Mouse (Mus musculus) embryonic facial prominence, embryonic 10.5 days (tissue): Measurements from ENCODE around the gene Ttc8. TPM values are rescaled to one million over a fixed set of nuclear protein-coding genes. Genes with fewer than 3 reads are reported as not detected.

ENCODE experiments used
- DNase-seq: peaks from one replicate; pipeline ENCODE4 v3.0.0-alpha.2; 2017; ENCODE audit warnings: low spot score
- H3K27ac ChIP-seq: fragments of 300-500 bp; sonication (generic); replicated peaks from 2 replicates; pipeline ENCODE4 v1.5.1; 2016; ENCODE audit warnings: mild to moderate bottlenecking
- H3K27me3 ChIP-seq: fragments of 300-500 bp; sonication (generic); replicated peaks from 2 replicates; pipeline ENCODE4 v1.6.1; 2016; ENCODE audit warnings: low read depth, mild to moderate bottlenecking; ENCODE audit not compliant: poor library complexity, severe bottlenecking
- H3K36me3 ChIP-seq: fragments of 300-500 bp; sonication (generic); replicated peaks from 2 replicates; pipeline ENCODE4 v1.6.1; 2016; ENCODE audit warnings: mild to moderate bottlenecking, moderate library complexity
- H3K4me1 ChIP-seq: fragments of 300-500 bp; sonication (generic); 2 replicates; pipeline ENCODE4 v1.6.1; 2016
- H3K4me3 ChIP-seq: fragments of 300-500 bp; sonication (generic); 2 replicates; pipeline ENCODE4 v1.5.1; 2016; ENCODE audit warnings: mild to moderate bottlenecking, moderate library complexity
- H3K9me3 ChIP-seq: fragments of 300-500 bp; sonication (generic); 2 replicates; pipeline ENCODE4 v1.6.1; 2016; ENCODE audit warnings: mild to moderate bottlenecking
- WGBS: fragments of 180-500 bp; shearing (Covaris S2); methylation state at CpG from one replicate; pipeline ENCODE4 v1.1.7; 2016; 5-methylcytosine and 5-hydroxymethylcytosine counted together
- polyA plus RNA-seq: library from polyadenylated mRNA; unstranded; fragments of >200 nt; fragmentation: Nextera tagmentation; extraction: Ambion mirVana; gene quantifications from 2 replicates; pipeline ENCODE4 v1.2.1, GENCODE M21; 2016

Gene Ttc8
- polyA plus RNA-seq, 1 experiment from 2014 or later, result 31.4 TPM

DNA sequence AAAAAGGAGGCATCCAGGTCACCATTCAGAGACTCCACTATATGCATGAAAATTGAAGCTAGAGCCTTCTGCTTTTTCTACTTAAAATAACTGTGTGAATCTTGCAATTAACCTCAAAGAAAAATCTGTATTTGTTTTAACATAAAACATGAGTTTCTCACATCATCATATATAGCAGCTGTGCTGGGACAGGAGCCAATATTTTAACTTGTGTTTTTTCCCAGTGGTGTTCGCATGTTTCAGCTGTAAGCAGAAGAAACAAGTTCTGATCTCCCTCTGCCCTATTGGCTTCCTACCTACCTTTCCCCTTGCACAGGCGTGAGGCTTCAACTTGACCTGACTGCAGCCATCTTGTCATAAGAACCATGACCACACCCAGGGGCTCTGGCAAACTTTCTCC, 64.4 kb downstream of the Ttc8 start:
- no peak overlapping the region for H3K4me3 ChIP-seq
- WGBS, result 92% methylated on average over 2 of the region's 2 CpGs
- H3K27ac ChIP-seq, result no peak overlapping the region
- H3K9me3 ChIP-seq, result no peaks in the 10 kb centered on the region
- H3K27me3 ChIP-seq, result no peaks in the 10 kb centered on the region
- DNase-seq, result no peak
- H3K36me3 ChIP-seq, result peaks cover 25% of the 10 kb centered on the region
- no peaks in the 10 kb centered on the region for H3K4me1 ChIP-seq

DNA sequence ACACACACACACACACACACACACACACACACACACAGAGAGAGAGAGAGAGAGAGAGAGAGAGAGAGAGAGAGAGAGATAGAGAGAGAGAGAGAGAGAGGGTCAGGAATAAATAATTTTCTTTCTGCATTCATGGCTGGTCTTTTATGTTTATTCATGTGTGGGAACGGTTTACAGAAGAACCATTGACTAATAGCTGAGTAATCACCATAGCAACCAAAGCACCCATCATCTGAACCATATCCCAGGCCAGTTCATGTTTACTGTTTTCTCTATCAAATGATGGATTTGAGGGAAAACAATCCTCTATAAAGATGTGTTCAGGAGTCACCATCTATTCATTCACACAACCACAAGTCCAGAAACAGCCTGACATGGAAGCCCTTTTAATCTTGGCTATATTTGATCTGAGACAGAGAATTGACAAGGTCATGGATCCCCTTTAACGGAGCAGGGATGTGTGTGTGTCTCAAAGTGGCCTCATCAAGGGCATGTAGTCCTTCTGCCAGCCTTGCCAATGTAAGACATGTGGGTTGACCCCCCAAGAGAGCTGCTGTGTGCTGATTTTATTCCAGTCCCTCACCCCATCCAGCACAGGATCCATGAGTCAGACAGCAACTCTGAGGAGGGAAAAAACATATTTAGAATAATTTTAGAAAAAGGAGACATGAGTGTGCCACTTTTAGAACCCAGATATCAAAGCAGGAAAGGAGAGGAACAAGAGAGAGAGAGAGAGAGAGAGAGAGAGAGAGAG, 70.9 kb downstream of the Ttc8 start:
- no peaks in the 10 kb centered on the region for H3K9me3 ChIP-seq
- no peaks in the 10 kb centered on the region for H3K4me1 ChIP-seq
- DNase-seq, result no peak
- H3K27me3 ChIP-seq, result no peaks in the 10 kb centered on the region
- H3K27ac ChIP-seq, result no peak overlapping the region
- H3K4me3 ChIP-seq, result no peak overlapping the region
- H3K36me3 ChIP-seq, result no peaks in the 10 kb centered on the region
- 87% methylated on average over 2 of the region's 2 CpGs for WGBS

DNA sequence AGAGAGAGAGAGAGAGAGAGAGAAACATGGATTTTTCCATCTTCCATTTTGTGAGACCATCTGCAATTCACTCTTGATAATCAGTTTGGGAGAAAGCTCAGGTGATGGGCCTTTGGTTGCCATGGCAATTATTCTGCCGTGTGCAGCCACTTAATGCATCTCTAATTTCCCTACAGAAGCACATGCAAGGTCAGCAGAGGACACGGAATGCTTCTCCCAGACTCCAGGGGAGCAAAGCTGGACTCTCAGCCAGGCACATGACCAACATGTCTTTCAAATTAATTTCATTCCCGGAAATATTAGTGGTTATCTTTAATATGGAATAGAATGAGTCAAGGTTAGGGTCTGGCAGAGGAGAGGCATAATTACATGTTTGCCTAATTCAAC, 71.4 kb downstream of the Ttc8 start:
- Histone ChIP-seq H3K36me3 (no peaks in the 10 kb centered on the region), H3K4me3 (no peak overlapping the region), H3K9me3 (no peaks in the 10 kb centered on the region), H3K4me1 (peaks cover 5% of the 10 kb centered on the region; the same call in 1 of the 2 replicates), H3K27me3 (no peaks in the 10 kb centered on the region), H3K27ac (no peak overlapping the region)
- no peak for DNase-seq
- 80% methylated on average over 3 of the region's 3 CpGs for WGBS

DNA sequence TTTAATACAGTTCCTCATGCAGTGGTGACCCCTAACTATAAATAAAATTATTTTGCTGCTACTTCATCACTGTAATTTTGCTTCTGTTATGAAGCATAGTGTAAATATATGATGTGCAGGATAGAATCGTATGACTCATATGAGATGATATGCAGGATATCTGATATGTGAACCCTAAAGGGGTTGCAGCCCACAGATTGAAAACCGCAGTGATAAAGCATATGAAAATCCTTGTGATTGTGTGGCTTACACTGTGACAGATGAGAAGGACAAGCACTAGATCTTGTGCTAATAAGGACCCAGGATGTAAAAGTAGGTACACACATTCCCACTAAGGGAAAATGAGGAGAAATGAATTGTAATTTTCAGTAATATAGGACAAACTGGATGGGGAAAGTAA, 73.4 kb downstream of the Ttc8 start:
- Histone ChIP-seq H3K36me3 (no peaks in the 10 kb centered on the region), H3K4me3 (no peak overlapping the region), H3K9me3 (no peaks in the 10 kb centered on the region), H3K27me3 (no peaks in the 10 kb centered on the region), H3K27ac (no peak overlapping the region), H3K4me1 (peaks cover 9% of the 10 kb centered on the region; the same call in 1 of the 2 replicates)
- DNase-seq, result no peak
- 94% methylated on average over 2 of the region's 2 CpGs for whole genome bisulfite sequencing

DNA sequence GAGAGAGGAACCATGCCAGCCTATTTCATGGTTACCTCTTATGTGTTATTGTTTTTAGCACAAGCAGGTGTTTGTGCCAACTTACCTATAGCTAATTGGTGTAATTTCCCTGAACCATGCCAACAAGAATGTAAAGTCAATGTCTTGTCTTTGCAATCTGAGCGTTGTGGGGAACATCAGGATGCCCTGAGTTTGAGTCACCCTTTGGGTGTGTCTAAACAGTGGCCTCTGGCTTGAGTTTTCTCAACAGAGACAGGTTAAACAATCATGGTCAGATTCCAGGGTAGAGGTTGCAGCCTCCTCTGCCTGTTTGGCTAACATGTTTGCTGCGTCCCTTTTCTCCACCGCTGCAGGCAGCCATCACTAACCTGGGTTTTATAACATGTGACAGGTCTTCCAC, 74.0 kb downstream of the Ttc8 start:
- WGBS, result 81% methylated on average over 3 of the region's 3 CpGs
- Histone ChIP-seq H3K27me3 (no peaks in the 10 kb centered on the region), H3K4me1 (peaks cover 9% of the 10 kb centered on the region; the same call in 1 of the 2 replicates), H3K4me3 (no peak overlapping the region), H3K9me3 (no peaks in the 10 kb centered on the region), H3K27ac (no peak overlapping the region), H3K36me3 (no peaks in the 10 kb centered on the region)
- no peak for DNase-seq

DNA sequence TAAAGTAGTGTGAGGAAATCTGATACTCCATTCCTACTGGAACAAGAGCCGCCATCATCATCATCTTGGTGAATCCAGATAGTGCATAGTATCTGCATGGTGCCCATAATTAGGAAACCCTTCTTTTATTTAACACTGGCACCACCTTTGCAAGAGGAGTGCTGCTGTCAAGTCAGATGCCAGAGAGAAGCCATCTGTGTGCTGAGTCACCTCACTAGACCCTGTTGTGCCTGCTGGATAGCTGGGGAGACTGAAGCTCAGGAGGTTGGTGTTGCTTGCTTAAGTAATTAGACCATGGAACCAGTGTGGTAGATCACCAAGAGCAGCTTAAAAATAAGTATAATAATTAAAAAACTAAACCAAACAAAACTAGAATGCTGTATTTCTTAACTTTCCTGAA, 75.5 kb downstream of the Ttc8 start:
- peaks cover 9% of the 10 kb centered on the region; the same call in 1 of the 2 replicates for H3K4me1 ChIP-seq
- no peak overlapping the region for H3K4me3 ChIP-seq
- no peak overlapping the region for H3K27ac ChIP-seq
- H3K9me3 ChIP-seq, result no peaks in the 10 kb centered on the region
- H3K27me3 ChIP-seq, result no peaks in the 10 kb centered on the region
- H3K36me3 ChIP-seq, result no peaks in the 10 kb centered on the region
- no peak for DNase-seq
- 91% methylated on average over 1 of the region's 1 CpGs for WGBS

DNA sequence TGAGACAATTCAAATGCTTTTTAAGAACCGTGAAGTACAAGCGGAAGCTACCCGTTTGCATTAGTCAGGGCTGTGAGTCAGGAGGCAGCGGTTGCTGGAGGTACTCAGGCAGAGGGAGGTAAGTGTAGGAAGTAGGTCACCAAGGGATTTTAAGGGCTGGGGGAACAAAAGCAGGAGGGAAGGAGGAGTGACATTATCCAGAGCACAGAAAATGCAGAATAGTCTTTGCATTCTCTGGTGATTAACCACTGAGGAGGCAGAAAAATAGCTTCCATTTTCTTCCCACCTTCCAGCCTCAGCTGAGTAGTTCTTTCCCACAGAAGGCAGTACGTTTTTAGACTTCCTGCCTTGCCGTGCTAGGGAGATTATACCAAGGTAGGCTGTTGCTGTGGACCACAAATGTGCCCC, 76.2 kb downstream of the Ttc8 start:
- H3K4me1 ChIP-seq, result peaks cover 9% of the 10 kb centered on the region; the same call in 1 of the 2 replicates
- DNase-seq, result no peak
- H3K27me3 ChIP-seq, result no peaks in the 10 kb centered on the region
- no peaks in the 10 kb centered on the region for H3K9me3 ChIP-seq
- H3K4me3 ChIP-seq, result no peak overlapping the region
- no peaks in the 10 kb centered on the region for H3K36me3 ChIP-seq
- WGBS, result 34% methylated on average over 6 of the region's 6 CpGs
- no peak overlapping the region for H3K27ac ChIP-seq

DNA sequence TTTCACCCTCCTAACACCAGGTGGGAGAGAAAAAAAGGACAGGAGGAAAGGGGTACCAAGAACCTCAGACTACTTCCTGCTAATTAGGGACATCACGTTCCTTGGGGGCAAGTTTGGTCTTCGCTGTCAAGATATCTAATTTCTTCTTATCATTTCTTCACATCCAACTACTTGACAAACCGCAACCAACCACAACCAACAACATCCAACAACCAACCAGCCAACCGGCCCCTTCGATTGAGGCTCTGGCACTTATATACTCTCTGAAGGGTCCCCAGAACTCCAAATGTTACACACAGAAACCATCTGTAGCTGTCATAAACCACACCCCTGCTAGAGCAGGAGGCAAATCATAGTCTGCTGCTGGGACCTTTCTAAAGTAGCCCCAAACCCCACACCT, 76.7 kb downstream of the Ttc8 start:
- 87% methylated on average over 5 of the region's 5 CpGs for WGBS
- no peaks in the 10 kb centered on the region for H3K36me3 ChIP-seq
- no peak overlapping the region for H3K27ac ChIP-seq

DNA sequence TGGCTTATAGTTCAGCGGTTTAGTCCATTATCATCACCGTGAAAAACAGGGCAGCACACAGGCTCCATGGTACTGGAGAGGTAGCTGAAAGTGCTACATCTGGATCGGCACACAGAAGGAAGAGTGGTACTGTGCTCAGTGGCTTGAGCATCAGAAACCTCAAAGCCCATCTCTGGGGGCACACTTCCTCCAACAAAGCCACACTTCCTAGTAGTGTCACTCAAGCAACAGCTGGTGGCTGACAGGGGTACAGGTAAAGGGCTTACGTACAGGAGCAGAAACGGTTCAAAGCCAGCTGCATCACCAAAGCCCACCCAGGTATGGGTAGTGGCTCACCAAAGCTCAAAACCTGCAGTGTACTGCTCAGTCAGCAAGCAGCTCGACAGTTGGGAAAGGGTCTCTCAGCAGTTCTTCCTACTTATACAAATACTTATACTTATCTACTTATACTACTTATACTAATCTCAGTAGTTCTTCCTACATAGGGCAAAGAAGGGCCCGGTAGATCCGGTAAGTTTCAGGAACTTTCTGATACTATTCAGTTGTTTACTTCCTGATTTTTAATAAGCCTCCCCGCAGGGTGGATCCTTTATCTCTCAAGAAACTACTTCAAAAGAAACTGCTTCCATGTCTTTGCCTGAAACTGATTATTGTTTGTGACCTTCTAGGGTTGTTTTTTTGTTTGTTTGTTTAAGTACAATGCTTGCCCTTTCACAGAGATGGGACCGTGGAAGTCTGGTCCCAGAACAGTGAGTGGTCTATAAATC, 78.5 kb downstream of the Ttc8 start:
- Histone ChIP-seq H3K9me3 (no peaks in the 10 kb centered on the region), H3K27ac (no peak overlapping the region), H3K27me3 (no peaks in the 10 kb centered on the region), H3K36me3 (no peaks in the 10 kb centered on the region), H3K4me1 (peaks cover 9% of the 10 kb centered on the region; the same call in 1 of the 2 replicates), H3K4me3 (no peak overlapping the region)
- DNase-seq, result no peak
- 88% methylated on average over 10 of the region's 10 CpGs for WGBS

More for the DNA sequence above, 76.7 kb downstream of the Ttc8 start:
- Histone ChIP-seq H3K27me3 (no peaks in the 10 kb centered on the region), H3K4me3 (no peak overlapping the region), H3K4me1 (peaks cover 9% of the 10 kb centered on the region; the same call in 1 of the 2 replicates), H3K9me3 (no peaks in the 10 kb centered on the region)
- DNase-seq, result no peak

DNA sequence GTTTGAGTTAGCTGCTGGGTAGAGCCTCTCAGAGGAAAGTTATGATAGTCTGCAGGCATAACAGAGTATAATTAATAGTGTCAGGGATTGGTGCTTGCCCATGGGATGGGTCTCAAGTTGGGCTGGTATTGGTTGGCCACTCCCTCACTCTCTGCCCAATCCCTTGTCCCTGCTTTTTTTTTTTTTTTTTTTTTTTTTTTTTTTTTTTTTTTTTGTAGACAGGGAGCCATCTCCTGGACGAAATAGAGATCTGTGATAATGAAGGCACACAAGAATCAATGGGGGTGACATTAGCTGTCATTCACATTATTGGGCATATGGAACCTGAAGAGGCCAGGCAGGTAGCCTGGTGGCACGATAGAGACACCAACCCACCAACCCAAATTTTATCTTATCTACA, 79.9 kb downstream of the Ttc8 start:
- WGBS, result 79% methylated on average over 2 of the region's 2 CpGs
- Histone ChIP-seq H3K4me1 (peaks cover 9% of the 10 kb centered on the region; the same call in 1 of the 2 replicates), H3K4me3 (no peak overlapping the region), H3K27me3 (no peaks in the 10 kb centered on the region), H3K36me3 (no peaks in the 10 kb centered on the region), H3K9me3 (no peaks in the 10 kb centered on the region), H3K27ac (no peak overlapping the region)
- no peak for DNase-seq

DNA sequence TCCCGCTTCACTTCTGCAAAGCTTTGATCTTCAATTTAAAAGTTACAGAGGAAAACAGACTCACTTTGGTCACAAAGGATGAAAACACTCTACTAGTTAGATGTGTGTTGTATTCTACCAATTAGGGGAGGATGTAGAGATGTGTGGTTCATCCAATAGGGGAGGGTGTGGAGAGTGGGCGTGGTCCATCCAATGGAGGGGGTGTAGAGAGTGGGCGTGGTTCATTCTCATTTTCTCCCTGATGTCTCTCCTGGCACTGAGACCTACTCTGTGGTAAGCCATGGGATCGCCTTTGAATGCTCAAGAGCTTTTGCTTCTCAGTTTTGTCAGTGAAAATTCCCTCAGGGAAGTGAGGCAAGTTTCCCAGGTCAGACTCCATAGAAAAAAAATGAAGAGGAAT, 82.7 kb downstream of the Ttc8 start:
- no peaks in the 10 kb centered on the region for H3K36me3 ChIP-seq
- WGBS, result 75% methylated on average over 4 of the region's 4 CpGs
- DNase-seq, result no peak
- H3K27me3 ChIP-seq, result no peaks in the 10 kb centered on the region
- H3K9me3 ChIP-seq, result no peaks in the 10 kb centered on the region
- H3K27ac ChIP-seq, result no peak overlapping the region
- H3K4me1 ChIP-seq, result 0 out of 2 replicates have a peak, but pooled peaks cover 2% of the 10 kb centered on the region
- H3K4me3 ChIP-seq, result no peak overlapping the region

DNA sequence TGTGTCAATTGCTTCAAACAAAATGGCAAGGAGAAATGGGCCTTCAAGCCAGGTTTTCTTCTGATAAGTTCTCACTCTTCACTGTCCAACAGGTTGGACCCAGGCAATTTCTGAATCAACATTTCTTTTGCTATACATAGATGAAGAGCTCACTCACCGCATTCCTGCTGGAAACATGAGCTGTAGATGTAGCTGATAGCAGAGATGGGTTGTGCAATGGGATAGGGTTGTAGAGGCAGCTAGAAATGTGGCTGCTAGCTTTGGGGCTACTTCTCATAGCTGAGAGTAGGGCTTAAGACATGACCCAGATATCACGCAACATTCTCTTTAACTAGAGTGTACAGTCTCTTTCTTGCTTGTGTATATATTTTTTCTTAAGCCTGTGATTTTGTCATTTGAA, 84.4 kb downstream of the Ttc8 start:
- WGBS, result 88% methylated on average over 2 of the region's 2 CpGs
- no peaks in the 10 kb centered on the region for H3K36me3 ChIP-seq
- peaks cover 9% of the 10 kb centered on the region for H3K4me1 ChIP-seq
- no peaks in the 10 kb centered on the region for H3K9me3 ChIP-seq
- DNase-seq, result no peak
- no peak overlapping the region for H3K27ac ChIP-seq
- H3K27me3 ChIP-seq, result no peaks in the 10 kb centered on the region
- H3K4me3 ChIP-seq, result no peak overlapping the region

DNA sequence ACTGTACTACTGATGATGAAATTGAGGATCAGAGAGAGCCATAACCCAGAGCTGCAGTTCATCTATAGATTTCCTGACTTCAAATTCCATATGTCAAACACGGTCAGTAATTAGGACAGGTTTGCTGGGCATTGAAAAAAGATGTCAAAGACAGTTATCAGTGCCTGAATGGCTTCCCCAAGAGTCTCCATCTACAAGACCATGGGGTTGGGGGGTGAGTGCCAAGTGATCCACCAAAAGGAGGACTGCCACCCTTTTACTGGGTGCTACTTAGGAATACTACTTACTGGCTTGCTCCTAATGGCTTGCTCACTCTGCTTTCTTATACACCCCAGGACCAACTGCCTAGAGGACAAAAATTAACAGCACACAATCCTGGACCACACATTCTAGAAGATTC, 88.4 kb downstream of the Ttc8 start:
- 77% methylated on average over 1 of the region's 1 CpGs for WGBS

More for the DNA sequence above, 88.4 kb downstream of the Ttc8 start:
- Histone ChIP-seq H3K4me3 (no peak overlapping the region), H3K4me1 (peaks cover 27% of the 10 kb centered on the region), H3K27ac (no peak overlapping the region), H3K9me3 (no peaks in the 10 kb centered on the region), H3K36me3 (no peaks in the 10 kb centered on the region), H3K27me3 (peaks cover 3% of the 10 kb centered on the region; the same call in 1 of the 2 replicates)
- DNase-seq, result no peak
